Mouse (Mus musculus) CH12.LX (cell line): ENCODE data around the gene Gm1043.

Experiments used
- CHD1 ChIP-seq: IDR thresholded peaks from 2 replicates; pipeline ENCODE4 v1.6.1; 2012; ENCODE audit warnings: low read depth, low read length, improper control_type of control experiment, inconsistent platforms
- CHD2 ChIP-seq: IDR thresholded peaks from 2 replicates; pipeline ENCODE4 v1.6.1; 2011; ENCODE audit warnings: low read length, improper control_type of control experiment
- CTCF ChIP-seq, 2 experiments: IDR thresholded peaks in 1 of 2; conservative IDR thresholded peaks in 1 of 2; 2 replicates each; pipeline ENCODE4 v1.5.1; 2011 to 2012; ENCODE audit warnings: low read depth in 2 of 2, low read length in 2 of 2, improper control_type of control experiment in 1 of 2, inconsistent platforms in 1 of 2, mild to moderate bottlenecking in 1 of 2, moderate library complexity in 1 of 2
- EP300 ChIP-seq: IDR thresholded peaks from 2 replicates; pipeline ENCODE4 v1.6.1; 2011; ENCODE audit warnings: low read length, improper control_type of control experiment
- MAFK ChIP-seq: IDR thresholded peaks from 2 replicates; pipeline ENCODE4 v1.6.1; 2011; ENCODE audit warnings: low read length, improper control_type of control experiment; ENCODE audit not compliant: insufficient replicate concordance
- MAX ChIP-seq: IDR thresholded peaks from 2 replicates; pipeline ENCODE4 v1.6.1; 2011; ENCODE audit warnings: low read length, improper control_type of control experiment
- MXI1 ChIP-seq: IDR thresholded peaks from 2 replicates; pipeline ENCODE4 v1.6.1; 2011; ENCODE audit warnings: mild to moderate bottlenecking, low read depth, low read length, improper control_type of control experiment
- MYC ChIP-seq: IDR thresholded peaks from 2 replicates; pipeline ENCODE4 v1.6.1; 2011; ENCODE audit warnings: low read depth, mild to moderate bottlenecking, improper control_type of control experiment, low read length
- NELFE ChIP-seq: IDR thresholded peaks from 2 replicates; pipeline ENCODE4 v1.6.1; 2011; ENCODE audit warnings: low read depth, low read length, improper control_type of control experiment
- POLR2A ChIP-seq: IDR thresholded peaks from 2 replicates; pipeline ENCODE4 v1.6.1; 2011; ENCODE audit warnings: low read depth, mild to moderate bottlenecking, improper control_type of control experiment, low read length
- POLR2AphosphoS2 ChIP-seq: IDR thresholded peaks from 2 replicates; pipeline ENCODE4 v1.6.1; 2011; ENCODE audit warnings: low read depth, low read length, improper control_type of control experiment
- RCOR1 ChIP-seq: conservative IDR thresholded peaks from 2 replicates; pipeline ENCODE4 v1.6.1; 2012; ENCODE audit warnings: low read depth, mild to moderate bottlenecking, inconsistent platforms, low read length, improper control_type of control experiment
- ZKSCAN1 ChIP-seq: IDR thresholded peaks from 2 replicates; pipeline ENCODE4 v1.6.1; 2012; ENCODE audit warnings: low read depth, inconsistent platforms, low read length, improper control_type of control experiment, borderline replicate concordance
- ZNF384 ChIP-seq: IDR thresholded peaks from 2 replicates; pipeline ENCODE4 v1.6.1; 2012; ENCODE audit warnings: low read depth, low read length, improper control_type of control experiment, inconsistent platforms

DNA sequence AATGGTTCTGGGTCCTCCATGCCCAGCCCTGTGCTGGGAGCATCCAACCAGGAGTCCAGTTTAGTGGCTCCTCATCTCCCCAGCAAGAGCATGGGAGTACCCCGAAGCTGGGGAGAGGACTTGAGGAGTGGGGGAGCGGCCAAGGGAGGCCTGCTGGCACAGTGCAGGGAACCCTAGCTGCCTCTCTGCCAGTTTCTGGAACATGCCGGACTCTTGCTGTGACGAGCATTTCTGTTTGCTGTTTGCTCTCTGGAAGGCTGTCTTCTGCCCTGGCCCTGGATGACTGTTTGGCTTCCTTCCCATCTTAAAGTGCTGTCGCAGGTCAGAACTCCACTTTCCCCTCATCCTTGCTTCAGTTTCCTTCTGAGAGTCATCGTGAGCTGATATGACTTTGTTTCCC is 49.3 kb upstream of the Gm1043 start:
- TF ChIP-seq CHD2 (no peak), EP300 (no peak), CTCF (conservative IDR thresholded peaks at IDR 0.05 in 1 of 2, IDR thresholded peaks at IDR 0.05 in 1 of 2; ENCODE audit: low read depth in 2 of 2, low read length in 2 of 2) (no peak), CHD1 (no peak), POLR2A (no peak), RCOR1 (no peak), POLR2AphosphoS2 (no peak), MXI1 (no peak), MAX (no peak), MAFK (no peak), ZNF384 (no peak), ZKSCAN1 (no peak), MYC (no peak), NELFE (no peak)
